Mouse (Mus musculus): ENCODE data around the gene Rapgef2.

The Rapgef2 gene

GRCm38 (mm10) chr3:79168168-79168827, 118.0 kb downstream of the Rapgef2 start:
- DNase-seq (ENCODE audit: low read depth, low spot score) = no peak

- no peak for DNase-seq (ENCODE audit: low read depth, low spot score)
Measured at GRCm38 (mm10) chr3:79167586-79167985, 118.7 kb downstream of the Rapgef2 start.

GRCm38 (mm10) chr3:79161834-79162401, 124.4 kb downstream of the Rapgef2 start:
- no peak for DNase-seq (ENCODE audit: low read depth, low spot score)

GRCm38 (mm10) chr3:79161093-79161723, 125.1 kb downstream of the Rapgef2 start:
- DNase-seq (ENCODE audit: low read depth, low spot score) = no peak

GRCm38 (mm10) chr3:79158254-79158653, 128.1 kb downstream of the Rapgef2 start:
- DNase-seq (ENCODE audit: low read depth, low spot score) = no peak

GRCm38 (mm10) chr3:79153039-79153487, 133.3 kb downstream of the Rapgef2 start:
- no peak for DNase-seq (ENCODE audit: low read depth, low spot score)

- no peak for DNase-seq (ENCODE audit: low read depth, low spot score)
Measured at GRCm38 (mm10) chr3:79145407-79146055, 140.8 kb downstream of the Rapgef2 start.

GRCm38 (mm10) chr3:79144672-79145406, 141.5 kb downstream of the Rapgef2 start:
- no peak for DNase-seq (ENCODE audit: low read depth, low spot score)

GRCm38 (mm10) chr3:79144085-79144484, 142.2 kb downstream of the Rapgef2 start:
- DNase-seq (ENCODE audit: low read depth, low spot score) = no peak

GRCm38 (mm10) chr3:79139245-79139644, 147.1 kb downstream of the Rapgef2 start:
- DNase-seq (ENCODE audit: low read depth, low spot score) = no peak

- no peak for DNase-seq (ENCODE audit: low read depth, low spot score)
Measured at GRCm38 (mm10) chr3:79138601-79139000, 147.7 kb downstream of the Rapgef2 start.

- no peak for DNase-seq (ENCODE audit: low read depth, low spot score)
Measured at GRCm38 (mm10) chr3:79130991-79131390, 155.3 kb downstream of the Rapgef2 start.

GRCm38 (mm10) chr3:79129044-79129600, 157.2 kb downstream of the Rapgef2 start:
- DNase-seq (ENCODE audit: low read depth, low spot score) = no peak

GRCm38 (mm10) chr3:79127797-79128196, 158.5 kb downstream of the Rapgef2 start:
- no peak for DNase-seq (ENCODE audit: low read depth, low spot score)

GRCm38 (mm10) chr3:79126857-79127256, 159.5 kb downstream of the Rapgef2 start:
- DNase-seq (ENCODE audit: low read depth, low spot score) = no peak

GRCm38 (mm10) chr3:79121391-79121790, 164.9 kb downstream of the Rapgef2 start:
- no peak for DNase-seq (ENCODE audit: low read depth, low spot score)

- no peak for DNase-seq (ENCODE audit: low read depth, low spot score)
Measured at GRCm38 (mm10) chr3:79119983-79120382, 166.3 kb downstream of the Rapgef2 start.

- no peak for DNase-seq (ENCODE audit: low read depth, low spot score)
Measured at GRCm38 (mm10) chr3:79110153-79110552, 176.2 kb downstream of the Rapgef2 start.

GRCm38 (mm10) chr3:79108246-79108645, 178.1 kb downstream of the Rapgef2 start:
- no peak for DNase-seq (ENCODE audit: low read depth, low spot score)

GRCm38 (mm10) chr3:79106360-79106759, 180.0 kb downstream of the Rapgef2 start:
- DNase-seq (ENCODE audit: low read depth, low spot score) = no peak

GRCm38 (mm10) chr3:79103604-79104003, 182.7 kb downstream of the Rapgef2 start:
- DNase-seq (ENCODE audit: low read depth, low spot score) = no peak
